Mouse (Mus musculus) layer of hippocampus, postnatal 25 days (tissue): ENCODE measurements at regions not wholly inside any gene's neighbourhood (a gene's known extent, or its start where the extent isn't known, plus 50 kb on each side); places are given as distances from the start of the nearest gene placed in this dataset.

Source experiments
- DNase-seq, 2 experiments: peaks; one replicate each; pipeline ENCODE4 v3.0.0; 2022; ENCODE audit warnings: mixed read lengths in 2 of 2, low spot score in 1 of 2; ENCODE audit errors: extremely low spot score in 1 of 2

GRCm38 (mm10) chr6:51174443-51175021 lies 257.9 kb upstream of the Nfe2l3 start:
- DNase-seq = no peak

GRCm38 (mm10) chr6:51175616-51176590 lies 256.6 kb upstream of the Nfe2l3 start:
- DNase-seq = no peak

- DNase-seq = no peak
These were observed 255.6 kb upstream of the Nfe2l3 start for GRCm38 (mm10) chr6:51176791-51177433.

GRCm38 (mm10) chr6:51177701-51178060 lies 254.8 kb upstream of the Nfe2l3 start:
- no peak for DNase-seq

- no peak for DNase-seq
These were observed 254.2 kb upstream of the Nfe2l3 start for GRCm38 (mm10) chr6:51178061-51178791.

GRCm38 (mm10) chr6:51178799-51179398 lies 253.6 kb upstream of the Nfe2l3 start:
- DNase-seq = no peak

- DNase-seq = no peak
These were observed 252.5 kb upstream of the Nfe2l3 start for GRCm38 (mm10) chr6:51179741-51180537.

GRCm38 (mm10) chr6:51180881-51181875 lies 251.3 kb upstream of the Nfe2l3 start:
- no peak for DNase-seq

- DNase-seq = no peak
These were observed 250.6 kb upstream of the Nfe2l3 start for GRCm38 (mm10) chr6:51181905-51182304.

GRCm38 (mm10) chr6:51182771-51183284 lies 249.6 kb upstream of the Nfe2l3 start:
- DNase-seq = no peak

GRCm38 (mm10) chr6:51183576-51184420 lies 248.7 kb upstream of the Nfe2l3 start:
- no peak for DNase-seq

- no peak for DNase-seq
These were observed 248.0 kb upstream of the Nfe2l3 start for GRCm38 (mm10) chr6:51184500-51184899.

GRCm38 (mm10) chr6:51185201-51185600 lies 247.3 kb upstream of the Nfe2l3 start:
- no peak for DNase-seq

GRCm38 (mm10) chr6:51189173-51189572 lies 243.3 kb upstream of the Nfe2l3 start:
- no peak for DNase-seq

GRCm38 (mm10) chr6:51192826-51193225 lies 239.6 kb upstream of the Nfe2l3 start:
- no peak for DNase-seq

GRCm38 (mm10) chr6:51193356-51193755 lies 239.1 kb upstream of the Nfe2l3 start:
- DNase-seq = no peak

- no peak for DNase-seq
These were observed 236.1 kb upstream of the Nfe2l3 start for GRCm38 (mm10) chr6:51196391-51196790.
